Mouse (Mus musculus): ENCODE results near the gene Gopc. TPM values are rescaled to one million over a fixed set of nuclear protein-coding genes. Genes with fewer than 3 reads are reported as not detected.
A peak's percentile ranks its signal among the peaks of the same experiment; 100 is the strongest.

Gene Gopc
- 17.8 and 19.2 TPM in 2 replicates for polyA plus RNA-seq (2014; fragmentation: Nextera tagmentation; extraction: Ambion mirVana)

DNA sequence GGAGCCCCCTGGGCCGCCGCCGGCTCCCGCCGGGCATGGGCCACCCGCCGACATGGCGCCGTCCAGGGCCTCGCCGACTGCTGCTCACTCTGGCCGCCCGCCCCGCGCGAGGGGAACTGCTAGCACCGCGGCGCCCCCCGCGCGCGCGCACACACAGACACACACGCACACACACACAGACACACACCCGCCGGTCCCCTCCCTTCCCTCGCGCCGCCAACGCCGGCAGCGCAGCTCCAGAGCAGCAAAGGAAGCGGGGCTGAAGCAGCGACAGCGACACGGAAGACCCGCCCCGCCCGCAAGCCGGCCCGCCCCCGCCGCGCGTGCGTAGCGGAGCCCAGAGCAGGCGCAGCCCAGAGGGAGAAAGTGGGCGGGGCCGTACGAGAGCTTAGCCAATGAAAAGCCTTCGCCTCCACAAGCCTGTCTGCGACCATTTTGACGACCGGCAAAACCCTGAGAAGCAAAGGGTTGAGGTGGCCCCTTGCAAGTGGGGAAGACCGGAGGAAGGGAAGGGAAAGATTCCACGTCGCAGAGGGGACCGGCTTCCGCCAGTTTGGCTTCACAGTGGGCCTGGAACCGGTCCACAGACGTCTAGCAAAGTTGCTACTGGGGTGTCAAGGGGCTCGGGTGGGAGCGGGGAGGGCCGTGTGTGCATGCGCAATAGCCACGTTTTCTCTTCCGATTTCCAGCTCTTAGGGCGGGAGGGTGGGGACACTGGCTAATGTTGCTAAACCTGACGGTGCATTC is at the start of gene Gopc:
Gene Gopc (minus strand): TSS at position 280 of the 747 bp plus-strand sequence.
- H3K27ac ChIP-seq (ENCODE audit: low read depth): peak within 1 kb of the TSS; percentile 93
- H3K4me2 ChIP-seq (ENCODE audit: low read length): peak within 1 kb of the TSS; percentile 93
- peak; percentile 97 for DNase-seq (ENCODE audit: low spot score)
- WGBS: under 1% methylated on average over 59 of the region's 71 CpGs
- peak within 1 kb of the TSS; percentile 75 for H3K4me3 ChIP-seq (ENCODE audit: low read depth, low read length)
- no peaks in the 10 kb centered on the region for H3K27me3 ChIP-seq (replicated peaks; ENCODE audit: control insufficient read depth, insufficient read depth, low read length)
- peak; percentile 98 for ATAC-seq (replicated peaks; ENCODE audit: low FRiP score, low TSS enrichment, low read depth)
- H3K9me3 ChIP-seq (ENCODE audit: control insufficient read depth, low read length): no peaks in the 10 kb centered on the region
- peak within 1 kb of the TSS; percentile 80 for H3K9ac ChIP-seq (ENCODE audit: low read length)
- 0 out of 2 replicates have a peak, but pooled peaks cover 12% of the 10 kb centered on the region for H3K4me1 ChIP-seq (replicated peaks; ENCODE audit: control insufficient read depth, insufficient read depth, low read length)
- H3K36me3 ChIP-seq (ENCODE audit: control insufficient read depth, insufficient read depth, low read length): no peaks in the 10 kb centered on the region

- 0 out of 2 replicates have a peak, but pooled peaks cover 3% of the 10 kb centered on the region for H3K4me1 ChIP-seq (replicated peaks; ENCODE audit: control insufficient read depth, insufficient read depth, low read length)
- no peak overlapping the region for H3K27ac ChIP-seq (ENCODE audit: low read depth)
- no peak for DNase-seq (ENCODE audit: low spot score)
- 89% methylated on average over 1 of the region's 1 CpGs for WGBS
- H3K4me3 ChIP-seq (ENCODE audit: low read depth, low read length): no peak overlapping the region
- no peaks in the 10 kb centered on the region for H3K27me3 ChIP-seq (replicated peaks; ENCODE audit: control insufficient read depth, insufficient read depth, low read length)
- ATAC-seq (replicated peaks; ENCODE audit: low FRiP score, low TSS enrichment, low read depth): no peak
- no peak overlapping the region for H3K9ac ChIP-seq (ENCODE audit: low read length)
- H3K9me3 ChIP-seq (ENCODE audit: control insufficient read depth, low read length): no peaks in the 10 kb centered on the region
- peaks cover 65% of the 10 kb centered on the region for H3K36me3 ChIP-seq (ENCODE audit: control insufficient read depth, insufficient read depth, low read length)
- H3K4me2 ChIP-seq (ENCODE audit: low read length): no peak overlapping the region
These were observed 49.0 kb upstream of the Gopc start for GRCm38 (mm10) chr10:52430953-52431352.

DNA sequence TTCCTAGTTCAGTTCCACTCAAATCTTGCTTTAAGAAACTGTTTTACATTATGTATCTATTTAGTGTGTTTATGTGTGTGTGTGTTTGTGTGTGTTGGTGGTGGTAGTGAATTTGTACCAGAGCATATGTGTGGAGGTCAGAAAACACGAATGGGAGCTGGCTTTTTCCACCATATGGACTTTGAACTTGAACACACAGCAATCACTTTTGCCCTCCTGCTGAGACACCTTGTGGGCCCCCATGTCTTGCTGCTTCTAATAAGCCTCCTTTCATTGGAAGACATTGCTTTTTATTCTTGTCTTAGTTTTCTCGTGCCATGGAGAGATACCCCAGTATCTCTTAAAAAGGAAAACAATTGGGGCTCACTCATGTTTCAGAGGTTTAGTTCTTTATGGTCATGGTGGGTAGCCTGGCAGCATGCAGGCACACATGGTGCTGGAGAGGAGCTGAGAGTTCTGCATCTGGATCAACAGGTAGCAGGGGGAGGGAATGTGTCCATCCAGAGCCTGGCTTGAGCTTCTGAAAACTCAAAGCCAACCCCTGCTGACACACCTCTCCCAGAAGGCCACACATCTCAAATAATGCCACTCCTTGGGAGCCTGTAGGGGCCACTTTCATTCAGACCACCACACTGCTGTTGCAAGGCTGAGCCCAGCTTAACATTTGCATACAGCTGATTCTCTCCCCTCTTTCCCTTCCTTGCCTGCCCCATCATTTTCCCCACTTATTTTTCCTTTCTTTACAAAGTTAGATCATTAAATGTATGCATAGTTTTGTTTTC is 45.9 kb upstream of the Gopc start:
- H3K27me3 ChIP-seq (replicated peaks; ENCODE audit: control insufficient read depth, insufficient read depth, low read length): no peaks in the 10 kb centered on the region
- no peaks in the 10 kb centered on the region for H3K9me3 ChIP-seq (ENCODE audit: control insufficient read depth, low read length)
- no peak for ATAC-seq (replicated peaks; ENCODE audit: low FRiP score, low TSS enrichment, low read depth)
- no peak overlapping the region for H3K9ac ChIP-seq (ENCODE audit: low read length)
- H3K4me1 ChIP-seq (replicated peaks; ENCODE audit: control insufficient read depth, insufficient read depth, low read length): 0 out of 2 replicates have a peak, but pooled peaks cover 3% of the 10 kb centered on the region
- DNase-seq (ENCODE audit: low spot score): no peak
- peaks cover 35% of the 10 kb centered on the region for H3K36me3 ChIP-seq (ENCODE audit: control insufficient read depth, insufficient read depth, low read length)
- H3K4me3 ChIP-seq (ENCODE audit: low read depth, low read length): no peak overlapping the region
- H3K27ac ChIP-seq (ENCODE audit: low read depth): no peak overlapping the region
- WGBS: 49% methylated on average over 2 of the region's 2 CpGs
- H3K4me2 ChIP-seq (ENCODE audit: low read length): no peak overlapping the region

DNA sequence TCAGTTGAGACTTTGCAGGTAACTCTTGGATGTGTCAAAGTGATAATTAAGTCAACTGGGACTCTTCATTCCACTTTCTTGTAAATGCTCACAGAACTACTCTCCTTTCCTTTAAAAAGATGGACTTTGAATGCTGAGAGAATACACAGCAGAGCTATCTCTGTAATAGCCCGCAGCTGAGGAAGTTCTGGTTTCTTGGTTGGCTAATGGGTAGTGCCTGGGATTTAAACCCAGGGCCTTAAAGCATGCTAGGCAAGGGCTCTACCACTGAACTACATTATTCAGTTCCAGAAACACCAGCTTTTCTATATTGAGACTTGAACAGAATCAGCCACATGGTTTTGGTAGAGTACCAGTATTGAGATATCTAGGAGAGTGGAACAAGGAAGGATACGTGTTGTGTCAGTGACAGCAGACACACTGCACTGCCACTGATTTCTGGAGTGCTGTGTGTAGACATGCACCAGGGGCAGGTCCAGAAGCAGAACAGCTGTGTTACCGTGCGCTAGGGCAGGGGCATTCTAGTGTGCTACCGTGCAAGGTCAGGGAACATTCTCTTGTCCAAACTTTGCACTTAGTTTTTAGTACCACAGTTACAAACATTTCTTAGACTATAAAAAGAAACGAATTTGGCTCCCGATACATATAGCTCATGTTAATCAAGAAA is 44.5 kb upstream of the Gopc start:
- 0 out of 2 replicates have a peak, but pooled peaks cover 3% of the 10 kb centered on the region for H3K4me1 ChIP-seq (replicated peaks; ENCODE audit: control insufficient read depth, insufficient read depth, low read length)
- no peak overlapping the region for H3K9ac ChIP-seq (ENCODE audit: low read length)
- H3K4me2 ChIP-seq (ENCODE audit: low read length): no peak overlapping the region
- DNase-seq (ENCODE audit: low spot score) (no peak), ATAC-seq (replicated peaks; ENCODE audit: low FRiP score, low TSS enrichment, low read depth) (no peak)
- no peaks in the 10 kb centered on the region for H3K9me3 ChIP-seq (ENCODE audit: control insufficient read depth, low read length)
- H3K36me3 ChIP-seq (ENCODE audit: control insufficient read depth, insufficient read depth, low read length): peaks cover 21% of the 10 kb centered on the region
- no peak overlapping the region for H3K4me3 ChIP-seq (ENCODE audit: low read depth, low read length)
- H3K27ac ChIP-seq (ENCODE audit: low read depth): no peak overlapping the region
- no peaks in the 10 kb centered on the region for H3K27me3 ChIP-seq (replicated peaks; ENCODE audit: control insufficient read depth, insufficient read depth, low read length)
- 78% methylated on average over 7 of the region's 7 CpGs for WGBS

DNA sequence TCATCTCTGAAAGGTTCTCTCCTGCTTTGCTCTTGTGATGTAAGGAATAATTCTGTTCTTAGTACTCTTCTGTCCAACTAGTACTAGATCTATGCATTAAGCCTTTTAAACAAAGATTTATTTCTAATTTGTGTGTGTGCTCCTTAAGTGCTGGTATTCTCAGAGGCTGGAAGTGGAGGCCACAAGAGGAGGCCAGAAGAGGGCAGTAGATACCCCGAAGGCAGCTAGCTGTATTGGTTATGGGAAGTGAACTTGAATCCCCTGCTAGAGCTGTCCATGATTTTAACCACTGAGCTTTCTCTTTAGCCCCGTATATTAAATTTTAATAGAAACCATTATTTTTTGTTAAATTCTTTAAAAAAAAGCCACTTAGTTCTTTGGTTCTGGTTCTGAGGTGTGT is 41.2 kb upstream of the Gopc start:
- H3K4me3 ChIP-seq (ENCODE audit: low read depth, low read length): no peak overlapping the region
- 76% methylated on average over 2 of the region's 2 CpGs for whole genome bisulfite sequencing
- DNase-seq (ENCODE audit: low spot score) (no peak), ATAC-seq (replicated peaks; ENCODE audit: low FRiP score, low TSS enrichment, low read depth) (no peak)
- no peaks in the 10 kb centered on the region for H3K27me3 ChIP-seq (replicated peaks; ENCODE audit: control insufficient read depth, insufficient read depth, low read length)
- H3K27ac ChIP-seq (ENCODE audit: low read depth): no peak overlapping the region
- no peak overlapping the region for H3K4me2 ChIP-seq (ENCODE audit: low read length)
- no peaks in the 10 kb centered on the region for H3K9me3 ChIP-seq (ENCODE audit: control insufficient read depth, low read length)
- 0 out of 2 replicates have a peak, but pooled peaks cover 7% of the 10 kb centered on the region for H3K36me3 ChIP-seq (ENCODE audit: control insufficient read depth, insufficient read depth, low read length)
- H3K4me1 ChIP-seq (replicated peaks; ENCODE audit: control insufficient read depth, insufficient read depth, low read length): peaks cover 15% of the 10 kb centered on the region
- H3K9ac ChIP-seq (ENCODE audit: low read length): no peak overlapping the region

DNA sequence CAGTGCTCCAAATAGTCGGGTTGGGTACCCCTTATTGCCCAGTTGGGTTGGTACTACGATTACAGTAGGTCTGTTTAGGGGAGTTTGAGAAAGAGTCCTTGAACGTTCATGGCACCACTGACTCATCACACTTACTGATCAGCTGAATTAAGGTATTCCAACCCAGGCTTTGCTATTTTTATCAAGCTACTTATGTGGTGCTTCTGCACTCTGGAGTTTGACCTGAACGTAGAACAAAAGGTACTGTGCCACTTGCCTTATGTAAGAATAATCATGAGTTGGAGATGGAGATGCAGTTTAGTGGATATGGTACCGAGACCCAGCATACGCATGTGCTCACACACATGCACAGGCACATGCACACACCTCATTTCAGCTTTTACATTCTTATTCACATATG is 39.8 kb upstream of the Gopc start:
- Histone ChIP-seq H3K9ac (ENCODE audit: low read length) (no peak overlapping the region), H3K27me3 (replicated peaks; ENCODE audit: control insufficient read depth, insufficient read depth, low read length) (no peaks in the 10 kb centered on the region), H3K4me1 (replicated peaks; ENCODE audit: control insufficient read depth, insufficient read depth, low read length) (peaks cover 12% of the 10 kb centered on the region), H3K4me2 (ENCODE audit: low read length) (no peak overlapping the region), H3K27ac (ENCODE audit: low read depth) (no peak overlapping the region), H3K9me3 (ENCODE audit: control insufficient read depth, low read length) (no peaks in the 10 kb centered on the region), H3K36me3 (ENCODE audit: control insufficient read depth, insufficient read depth, low read length) (0 out of 2 replicates have a peak, but pooled peaks cover 7% of the 10 kb centered on the region), H3K4me3 (ENCODE audit: low read depth, low read length) (no peak overlapping the region)
- no peak for DNase-seq (ENCODE audit: low spot score)
- 90% methylated on average over 6 of the region's 6 CpGs for WGBS
- no peak for ATAC-seq (replicated peaks; ENCODE audit: low FRiP score, low TSS enrichment, low read depth)

- Histone ChIP-seq H3K4me2 (ENCODE audit: low read length) (no peak overlapping the region), H3K9ac (ENCODE audit: low read length) (no peak overlapping the region), H3K4me1 (replicated peaks; ENCODE audit: control insufficient read depth, insufficient read depth, low read length) (peaks cover 12% of the 10 kb centered on the region), H3K27ac (ENCODE audit: low read depth) (no peak overlapping the region), H3K9me3 (ENCODE audit: control insufficient read depth, low read length) (no peaks in the 10 kb centered on the region), H3K27me3 (replicated peaks; ENCODE audit: control insufficient read depth, insufficient read depth, low read length) (no peaks in the 10 kb centered on the region), H3K4me3 (ENCODE audit: low read depth, low read length) (no peak overlapping the region), H3K36me3 (ENCODE audit: control insufficient read depth, insufficient read depth, low read length) (0 out of 2 replicates have a peak, but pooled peaks cover 7% of the 10 kb centered on the region)
- ATAC-seq (replicated peaks; ENCODE audit: low FRiP score, low TSS enrichment, low read depth): no peak
- 94% methylated on average over 1 of the region's 1 CpGs for WGBS
- DNase-seq (ENCODE audit: low spot score): no peak
These were observed 38.6 kb upstream of the Gopc start for GRCm38 (mm10) chr10:52420526-52420925.

- Histone ChIP-seq H3K4me2 (ENCODE audit: low read length) (peak overlapping the region; percentile 66), H3K36me3 (ENCODE audit: control insufficient read depth, insufficient read depth, low read length) (0 out of 2 replicates have a peak, but pooled peaks cover 7% of the 10 kb centered on the region), H3K27ac (ENCODE audit: low read depth) (no peak overlapping the region), H3K9ac (ENCODE audit: low read length) (0 out of 2 replicates have a peak overlapping the region, but pooled peaks have one; percentile 92), H3K27me3 (replicated peaks; ENCODE audit: control insufficient read depth, insufficient read depth, low read length) (no peaks in the 10 kb centered on the region), H3K9me3 (ENCODE audit: control insufficient read depth, low read length) (no peaks in the 10 kb centered on the region), H3K4me1 (replicated peaks; ENCODE audit: control insufficient read depth, insufficient read depth, low read length) (peaks cover 12% of the 10 kb centered on the region), H3K4me3 (ENCODE audit: low read depth, low read length) (peak overlapping the region; percentile 85; the same call in 1 of the 2 replicates)
- 76% methylated on average over 4 of the region's 4 CpGs for whole genome bisulfite sequencing
- DNase-seq (ENCODE audit: low spot score) (no peak), ATAC-seq (replicated peaks; ENCODE audit: low FRiP score, low TSS enrichment, low read depth) (no peak)
These were observed 37.5 kb upstream of the Gopc start for GRCm38 (mm10) chr10:52419402-52419801.

Data from intestine, embryonic 14.5 days (tissue).